Mouse (Mus musculus) small intestine, adult 2 months (tissue): Measurements from ENCODE around the gene Dek.

ENCODE experiments used
- CTCF ChIP-seq: fragments of 200-500 bp; IDR thresholded peaks from 2 replicates; pipeline ENCODE4 v1.5.1; 2012; ENCODE audit warnings: low read depth, mild to moderate bottlenecking, control low read depth, inconsistent platforms, low read length, moderate library complexity, mixed read lengths; ENCODE audit not compliant: insufficient replicate concordance, insufficient read length; ENCODE audit errors: extremely low read depth
- POLR2A ChIP-seq: fragments of 200-500 bp; IDR thresholded peaks from 2 replicates; pipeline ENCODE4 v1.6.1; 2012; ENCODE audit warnings: low read depth, mild to moderate bottlenecking, control low read depth, inconsistent platforms, low read length, moderate library complexity

GRCm38 (mm10) chr13:47146388-47146787 is 40.4 kb upstream of the Dek start:
- TF ChIP-seq CTCF = no peak
- TF ChIP-seq POLR2A = no peak
